Mouse (Mus musculus): ENCODE data around the gene Myom1. TPM values are rescaled to one million over a fixed set of nuclear protein-coding genes. Genes with fewer than 3 reads are reported as not detected.

Myom1 gene
- polyA plus RNA-seq, 1 experiment from 2014 or later, result 4.7 TPM

GRCm38 (mm10) chr17:71045591-71045990 is 43.2 kb downstream of the Myom1 start:
- ATAC-seq (ENCODE audit: insufficient number of reproducible peaks, low FRiP score, low TSS enrichment, low read depth), result no peak
- Histone ChIP-seq H3K27ac (replicated peaks; ENCODE audit: low read depth, low read length) (no peak overlapping the region), H3K27me3 (ENCODE audit: control insufficient read depth, insufficient read depth, low read length) (no peaks in the 10 kb centered on the region), H3K36me3 (ENCODE audit: control insufficient read depth, insufficient read depth, low read length) (no peaks in the 10 kb centered on the region), H3K4me2 (ENCODE audit: low read depth, severe bottlenecking) (no peak overlapping the region), H3K9me3 (ENCODE audit: control insufficient read depth, low read length) (no peaks in the 10 kb centered on the region), H3K9ac (ENCODE audit: low read length) (no peak overlapping the region), H3K4me3 (ENCODE audit: low read depth, low read length) (no peak overlapping the region), H3K4me1 (ENCODE audit: control insufficient read depth, insufficient read depth, low read length) (peaks cover 3% of the 10 kb centered on the region)
- no peak for DNase-seq (ENCODE audit: low spot score)
- 83% methylated on average over 9 of the region's 9 CpGs for WGBS

- no peak overlapping the region for H3K9ac ChIP-seq (ENCODE audit: low read length)
- H3K27ac ChIP-seq (replicated peaks; ENCODE audit: low read depth, low read length), result no peak overlapping the region
- DNase-seq (ENCODE audit: low spot score) (no peak), ATAC-seq (ENCODE audit: insufficient number of reproducible peaks, low FRiP score, low TSS enrichment, low read depth) (no peak)
- H3K4me1 ChIP-seq (ENCODE audit: control insufficient read depth, insufficient read depth, low read length), result no peaks in the 10 kb centered on the region
- H3K4me2 ChIP-seq (ENCODE audit: low read depth, severe bottlenecking), result no peak overlapping the region
- no peak overlapping the region for H3K4me3 ChIP-seq (ENCODE audit: low read depth, low read length)
- no peaks in the 10 kb centered on the region for H3K36me3 ChIP-seq (ENCODE audit: control insufficient read depth, insufficient read depth, low read length)
- WGBS, result 91% methylated on average over 4 of the region's 4 CpGs
- no peaks in the 10 kb centered on the region for H3K9me3 ChIP-seq (ENCODE audit: control insufficient read depth, low read length)
- no peaks in the 10 kb centered on the region for H3K27me3 ChIP-seq (ENCODE audit: control insufficient read depth, insufficient read depth, low read length)
These were observed 44.4 kb downstream of the Myom1 start for GRCm38 (mm10) chr17:71046856-71047255.

GRCm38 (mm10) chr17:71049292-71049691 is 46.9 kb downstream of the Myom1 start:
- DNase-seq (ENCODE audit: low spot score) (no peak), ATAC-seq (ENCODE audit: insufficient number of reproducible peaks, low FRiP score, low TSS enrichment, low read depth) (no peak)
- Histone ChIP-seq H3K27ac (replicated peaks; ENCODE audit: low read depth, low read length) (no peak overlapping the region), H3K4me2 (ENCODE audit: low read depth, severe bottlenecking) (no peak overlapping the region), H3K36me3 (ENCODE audit: control insufficient read depth, insufficient read depth, low read length) (no peaks in the 10 kb centered on the region), H3K4me3 (ENCODE audit: low read depth, low read length) (no peak overlapping the region), H3K9me3 (ENCODE audit: control insufficient read depth, low read length) (no peaks in the 10 kb centered on the region), H3K9ac (ENCODE audit: low read length) (no peak overlapping the region), H3K4me1 (ENCODE audit: control insufficient read depth, insufficient read depth, low read length) (no peaks in the 10 kb centered on the region), H3K27me3 (ENCODE audit: control insufficient read depth, insufficient read depth, low read length) (no peaks in the 10 kb centered on the region)
- WGBS, result 91% methylated on average over 8 of the region's 8 CpGs

- 87% methylated on average over 6 of the region's 6 CpGs for WGBS
These were observed 50.8 kb downstream of the Myom1 start for GRCm38 (mm10) chr17:71053134-71053708.

GRCm38 (mm10) chr17:71055203-71055894 is 52.9 kb downstream of the Myom1 start:
- Histone ChIP-seq H3K4me2 (ENCODE audit: low read depth, severe bottlenecking) (no peak overlapping the region), H3K36me3 (ENCODE audit: control insufficient read depth, insufficient read depth, low read length) (no peaks in the 10 kb centered on the region), H3K27ac (replicated peaks; ENCODE audit: low read depth, low read length) (no peak overlapping the region), H3K9me3 (ENCODE audit: control insufficient read depth, low read length) (no peaks in the 10 kb centered on the region), H3K4me1 (ENCODE audit: control insufficient read depth, insufficient read depth, low read length) (no peaks in the 10 kb centered on the region), H3K9ac (ENCODE audit: low read length) (no peak overlapping the region), H3K27me3 (ENCODE audit: control insufficient read depth, insufficient read depth, low read length) (no peaks in the 10 kb centered on the region), H3K4me3 (ENCODE audit: low read depth, low read length) (no peak overlapping the region)
- no peak for DNase-seq (ENCODE audit: low spot score)
- no peak for ATAC-seq (ENCODE audit: insufficient number of reproducible peaks, low FRiP score, low TSS enrichment, low read depth)
- WGBS, result 86% methylated on average over 8 of the region's 8 CpGs

More at GRCm38 (mm10) chr17:71053134-71053708, 50.8 kb downstream of the Myom1 start:
- no peaks in the 10 kb centered on the region for H3K36me3 ChIP-seq (ENCODE audit: control insufficient read depth, insufficient read depth, low read length)
- H3K4me3 ChIP-seq (ENCODE audit: low read depth, low read length), result no peak overlapping the region
- no peak for ATAC-seq (ENCODE audit: insufficient number of reproducible peaks, low FRiP score, low TSS enrichment, low read depth)
- no peak overlapping the region for H3K4me2 ChIP-seq (ENCODE audit: low read depth, severe bottlenecking)
- no peaks in the 10 kb centered on the region for H3K27me3 ChIP-seq (ENCODE audit: control insufficient read depth, insufficient read depth, low read length)
- no peak overlapping the region for H3K9ac ChIP-seq (ENCODE audit: low read length)
- no peaks in the 10 kb centered on the region for H3K4me1 ChIP-seq (ENCODE audit: control insufficient read depth, insufficient read depth, low read length)
- H3K9me3 ChIP-seq (ENCODE audit: control insufficient read depth, low read length), result no peaks in the 10 kb centered on the region
- no peak for DNase-seq (ENCODE audit: low spot score)
- no peak overlapping the region for H3K27ac ChIP-seq (replicated peaks; ENCODE audit: low read depth, low read length)

GRCm38 (mm10) chr17:71056405-71056804 is 54.0 kb downstream of the Myom1 start:
- Histone ChIP-seq H3K9me3 (ENCODE audit: control insufficient read depth, low read length) (no peaks in the 10 kb centered on the region), H3K4me2 (ENCODE audit: low read depth, severe bottlenecking) (no peak overlapping the region), H3K36me3 (ENCODE audit: control insufficient read depth, insufficient read depth, low read length) (no peaks in the 10 kb centered on the region), H3K27me3 (ENCODE audit: control insufficient read depth, insufficient read depth, low read length) (no peaks in the 10 kb centered on the region), H3K4me3 (ENCODE audit: low read depth, low read length) (no peak overlapping the region), H3K27ac (replicated peaks; ENCODE audit: low read depth, low read length) (no peak overlapping the region), H3K9ac (ENCODE audit: low read length) (no peak overlapping the region), H3K4me1 (ENCODE audit: control insufficient read depth, insufficient read depth, low read length) (no peaks in the 10 kb centered on the region)
- DNase-seq (ENCODE audit: low spot score) (no peak), ATAC-seq (ENCODE audit: insufficient number of reproducible peaks, low FRiP score, low TSS enrichment, low read depth) (no peak)
- 76% methylated on average over 7 of the region's 7 CpGs for WGBS

- Histone ChIP-seq H3K9ac (ENCODE audit: low read length) (no peak overlapping the region), H3K27ac (replicated peaks; ENCODE audit: low read depth, low read length) (no peak overlapping the region), H3K36me3 (ENCODE audit: control insufficient read depth, insufficient read depth, low read length) (no peaks in the 10 kb centered on the region), H3K4me3 (ENCODE audit: low read depth, low read length) (no peak overlapping the region), H3K4me2 (ENCODE audit: low read depth, severe bottlenecking) (no peak overlapping the region), H3K9me3 (ENCODE audit: control insufficient read depth, low read length) (no peaks in the 10 kb centered on the region), H3K4me1 (ENCODE audit: control insufficient read depth, insufficient read depth, low read length) (no peaks in the 10 kb centered on the region), H3K27me3 (ENCODE audit: control insufficient read depth, insufficient read depth, low read length) (no peaks in the 10 kb centered on the region)
- ATAC-seq (ENCODE audit: insufficient number of reproducible peaks, low FRiP score, low TSS enrichment, low read depth) (no peak), DNase-seq (ENCODE audit: low spot score) (no peak)
- 75% methylated on average over 3 of the region's 3 CpGs for WGBS
These were observed 55.3 kb downstream of the Myom1 start for GRCm38 (mm10) chr17:71057758-71058157.

GRCm38 (mm10) chr17:71059213-71059612 is 56.8 kb downstream of the Myom1 start:
- H3K27me3 ChIP-seq (ENCODE audit: control insufficient read depth, insufficient read depth, low read length), result no peaks in the 10 kb centered on the region
- no peak overlapping the region for H3K4me2 ChIP-seq (ENCODE audit: low read depth, severe bottlenecking)
- 93% methylated on average over 3 of the region's 3 CpGs for WGBS
- no peak overlapping the region for H3K4me3 ChIP-seq (ENCODE audit: low read depth, low read length)
- DNase-seq (ENCODE audit: low spot score), result no peak
- H3K9ac ChIP-seq (ENCODE audit: low read length), result no peak overlapping the region
- no peak for ATAC-seq (ENCODE audit: insufficient number of reproducible peaks, low FRiP score, low TSS enrichment, low read depth)
- no peaks in the 10 kb centered on the region for H3K36me3 ChIP-seq (ENCODE audit: control insufficient read depth, insufficient read depth, low read length)
- no peak overlapping the region for H3K27ac ChIP-seq (replicated peaks; ENCODE audit: low read depth, low read length)
- no peaks in the 10 kb centered on the region for H3K9me3 ChIP-seq (ENCODE audit: control insufficient read depth, low read length)
- H3K4me1 ChIP-seq (ENCODE audit: control insufficient read depth, insufficient read depth, low read length), result no peaks in the 10 kb centered on the region

Measured in limb, embryonic 11.5 days (tissue).